Mouse (Mus musculus) naive thymus-derived CD4-positive, alpha-beta T cell, adult 2 months (primary cell): Measurements from ENCODE around the gene Ephb1.

Source experiments
- DNase-seq: peaks from one replicate; pipeline ENCODE4 v3.0.0-alpha.2; 2011; ENCODE audit warnings: low read depth

Ephb1 gene

GRCm38 (mm10) chr9:102352186-102353055 is 2.1 kb downstream of the Ephb1 start:
- no peak for DNase-seq

GRCm38 (mm10) chr9:102351721-102352120 is 2.8 kb downstream of the Ephb1 start:
- no peak for DNase-seq

- DNase-seq: no peak
These were observed 3.3 kb downstream of the Ephb1 start for GRCm38 (mm10) chr9:102351221-102351620.

- DNase-seq: no peak
These were observed 3.8 kb downstream of the Ephb1 start for GRCm38 (mm10) chr9:102350696-102351095.

- DNase-seq: no peak
These were observed 4.4 kb downstream of the Ephb1 start for GRCm38 (mm10) chr9:102350076-102350475.

DNA sequence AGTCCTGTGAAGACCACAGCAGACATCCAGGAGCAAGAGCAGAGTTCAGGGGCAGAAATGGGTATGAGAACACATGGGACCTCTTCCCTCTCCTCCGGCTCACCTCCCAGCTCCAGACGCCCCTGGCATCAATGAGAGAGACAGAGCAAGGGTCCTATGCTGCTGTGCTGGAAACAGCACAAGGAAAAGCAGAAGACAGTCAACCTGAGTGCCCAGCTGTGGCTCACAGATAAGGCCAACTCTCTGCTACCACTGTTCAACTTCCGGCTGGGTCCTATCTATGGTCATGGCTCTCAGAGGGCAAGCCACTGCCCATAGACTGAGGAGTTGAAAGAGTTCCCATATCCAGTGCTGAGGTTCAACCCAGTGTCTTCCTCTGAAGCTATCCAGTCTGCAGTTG is 7.7 kb downstream of the Ephb1 start:
- no peak for DNase-seq

DNA sequence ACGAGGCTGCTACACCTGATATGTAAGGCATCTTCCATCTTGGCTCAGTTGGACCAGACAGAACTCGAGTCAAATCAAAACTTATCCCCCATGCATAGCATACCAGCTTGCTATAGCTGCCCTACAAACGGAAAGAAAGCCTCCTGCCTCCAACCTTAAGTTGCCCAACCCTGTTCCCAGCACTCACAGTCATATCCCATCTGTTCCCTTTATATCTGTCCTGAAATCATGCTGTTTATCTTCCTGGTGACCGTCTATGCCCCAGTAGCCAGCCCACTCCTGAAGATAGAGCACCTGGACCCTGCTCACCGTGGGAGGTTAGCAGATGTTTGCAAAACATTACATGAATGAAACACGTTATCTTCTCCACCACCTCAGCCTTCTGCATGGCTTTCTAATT is 9.0 kb downstream of the Ephb1 start:
- no peak for DNase-seq

- no peak for DNase-seq
These were observed 9.4 kb downstream of the Ephb1 start for GRCm38 (mm10) chr9:102345047-102345446.

- no peak for DNase-seq
These were observed 10.2 kb downstream of the Ephb1 start for GRCm38 (mm10) chr9:102344086-102344930.

DNA sequence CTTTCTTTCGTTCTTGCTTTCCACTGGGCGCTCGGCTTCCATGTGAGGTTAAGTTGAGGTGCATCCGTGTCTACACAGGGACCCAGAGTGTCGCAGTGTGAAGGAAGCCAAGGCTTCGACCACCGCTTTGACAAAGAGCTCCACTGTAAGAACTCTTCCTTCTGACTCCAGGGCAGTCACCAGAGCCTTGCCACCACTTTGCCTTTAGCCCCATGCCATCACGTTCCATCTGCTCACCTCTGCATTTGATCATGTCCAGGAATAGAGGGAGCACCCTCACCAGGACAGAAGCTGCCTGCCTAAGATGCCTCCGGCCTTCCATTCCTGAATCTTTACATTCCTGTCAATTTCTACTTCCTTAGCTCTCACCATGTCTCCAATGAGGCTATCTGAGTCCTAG is 11.4 kb downstream of the Ephb1 start:
- DNase-seq: no peak

DNA sequence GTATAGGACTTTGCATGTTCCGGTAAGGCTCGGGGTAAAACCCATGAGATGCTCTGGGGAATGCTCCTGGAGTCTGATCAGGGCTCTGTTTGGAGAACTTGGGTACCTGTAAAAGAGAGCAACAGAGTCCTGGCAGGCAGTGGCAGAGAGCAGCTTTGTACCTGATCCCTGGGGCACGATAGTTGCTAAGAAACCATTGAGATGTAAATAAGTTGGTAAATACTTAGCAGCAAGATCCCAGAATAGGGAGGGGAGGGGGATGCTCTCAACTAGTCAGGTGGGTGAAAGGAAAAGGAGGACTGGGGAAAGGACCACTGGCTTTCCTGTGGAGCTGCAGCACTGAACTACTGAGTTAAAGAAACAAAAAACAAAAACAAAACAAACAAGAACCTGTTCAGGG is 12.5 kb downstream of the Ephb1 start:
- DNase-seq: no peak

DNA sequence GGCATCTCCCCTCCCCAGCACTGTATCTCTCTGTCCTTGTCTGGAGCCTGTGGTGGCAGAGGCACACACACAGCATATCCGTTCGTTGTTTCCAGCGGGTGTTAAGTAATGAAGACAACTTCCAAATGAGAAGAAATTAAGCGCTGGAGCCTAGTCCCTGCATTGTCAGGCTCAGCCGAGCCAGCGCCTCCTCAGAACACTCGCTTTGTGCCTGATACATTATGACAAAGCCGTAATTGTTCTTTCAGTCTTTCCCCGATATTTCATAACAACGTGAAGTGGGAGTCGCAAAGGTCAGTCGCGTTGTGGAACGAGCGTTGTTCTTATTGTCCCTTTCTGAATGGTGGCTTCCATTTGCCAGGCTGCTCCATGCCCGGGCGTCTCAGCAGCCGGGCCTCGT is 13.7 kb downstream of the Ephb1 start:
- no peak for DNase-seq

DNA sequence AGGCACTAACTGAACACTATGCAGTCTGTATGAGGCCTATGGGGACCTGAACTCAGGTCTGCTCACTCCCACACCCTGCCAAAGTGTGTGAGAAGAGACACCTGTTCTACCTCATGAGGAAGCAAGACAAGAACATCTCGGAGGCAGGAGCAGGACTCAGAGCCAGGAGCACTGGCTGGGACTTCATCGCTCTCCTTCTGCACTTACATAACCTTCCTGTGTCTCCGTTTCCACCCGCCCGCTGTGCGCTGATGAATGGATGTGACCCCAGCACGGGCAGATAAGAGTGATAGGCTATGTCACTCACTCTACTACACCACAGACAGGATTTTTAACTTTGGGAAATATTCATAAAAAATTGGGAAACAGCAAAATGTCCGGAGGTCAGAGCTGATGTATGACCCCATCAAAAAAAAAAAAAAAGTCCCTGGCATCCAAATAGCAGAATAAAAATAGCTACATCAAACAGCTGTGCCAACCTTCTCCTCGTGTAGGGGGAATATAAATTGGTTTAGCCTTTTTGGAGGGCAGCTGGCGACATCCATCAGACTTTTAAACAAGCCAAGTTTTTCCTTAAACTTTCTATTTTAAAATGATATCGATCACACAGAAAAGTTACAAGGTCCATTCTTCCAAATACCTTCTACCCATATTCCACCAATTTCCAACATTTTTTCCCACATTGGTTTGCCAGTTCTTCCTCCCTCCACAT is 18.8 kb downstream of the Ephb1 start:
- DNase-seq: no peak

DNA sequence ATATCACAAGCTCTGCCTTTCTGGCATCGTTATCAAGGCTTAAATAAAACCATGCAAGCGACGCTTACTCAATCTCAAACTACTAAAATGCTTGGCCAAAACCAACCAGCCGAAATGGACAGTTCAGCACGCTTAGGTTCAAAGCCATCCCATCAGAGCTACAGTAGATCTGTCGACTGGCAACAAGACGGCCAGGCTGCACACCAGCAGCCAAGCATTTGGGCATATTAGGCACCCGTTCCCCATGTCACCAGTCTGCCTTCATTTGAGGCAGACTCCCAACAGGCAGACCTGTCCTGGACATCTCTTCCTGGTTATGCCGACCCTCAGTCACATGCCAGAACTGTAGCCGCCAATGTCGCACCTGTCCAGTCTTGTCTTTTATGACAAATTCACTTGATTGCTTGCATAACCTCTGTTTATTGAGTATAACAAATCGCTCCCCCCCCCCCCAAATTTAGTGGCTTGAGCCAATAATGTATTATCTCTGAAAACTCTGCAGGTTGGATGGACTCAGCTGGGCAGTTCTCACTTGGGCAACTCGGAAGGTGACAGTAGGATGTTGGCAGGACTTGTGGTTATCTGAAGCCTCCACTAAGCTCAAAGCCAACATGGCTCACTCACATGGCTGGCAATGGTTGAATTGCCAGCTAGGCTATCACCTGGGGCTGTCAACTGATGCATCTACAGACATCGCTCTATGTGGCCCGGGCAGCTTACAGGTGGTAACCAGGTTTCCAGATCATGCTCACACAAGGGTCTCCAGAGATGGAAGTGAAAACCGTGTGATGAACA is 24.0 kb downstream of the Ephb1 start:
- DNase-seq: no peak

GRCm38 (mm10) chr9:102327625-102328150 is 26.8 kb downstream of the Ephb1 start:
- DNase-seq: no peak

DNA sequence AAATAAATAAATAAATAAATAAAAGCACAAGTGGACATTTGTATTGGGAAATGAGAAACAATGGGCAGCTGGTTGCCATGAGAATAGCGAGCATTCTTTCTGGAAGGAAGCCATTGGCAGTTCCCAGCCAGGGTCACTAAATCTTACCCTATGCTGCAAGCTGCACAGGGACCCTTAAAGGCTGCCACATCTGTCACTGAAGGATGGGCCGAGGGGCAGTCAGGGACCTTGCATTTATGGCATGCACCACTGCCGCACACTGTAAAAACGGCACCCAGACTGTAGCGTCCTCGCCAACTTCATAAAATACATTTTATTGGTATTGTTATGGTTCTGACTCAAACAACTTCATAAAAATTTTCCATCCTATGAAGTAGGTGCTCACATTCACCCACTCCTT is 39.1 kb downstream of the Ephb1 start:
- DNase-seq: no peak

DNA sequence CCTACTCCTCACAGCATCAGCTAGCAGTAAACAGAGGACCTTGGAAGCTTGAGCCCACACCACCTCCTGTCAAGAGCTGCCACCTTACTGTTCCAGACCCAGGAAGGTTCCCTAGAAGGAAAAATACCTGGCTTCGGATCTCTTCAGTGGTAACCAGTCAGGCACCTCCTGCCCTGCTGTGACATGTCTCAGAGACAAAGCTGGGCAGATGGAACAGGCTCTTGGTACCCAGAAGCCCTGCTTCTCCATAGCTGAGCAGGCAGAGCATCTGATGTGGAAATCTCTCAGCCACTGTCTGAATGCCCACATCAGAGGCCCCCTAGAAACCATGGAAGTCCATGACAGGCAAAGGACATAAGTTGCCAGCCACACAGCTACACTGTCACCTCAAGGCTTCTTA is 39.7 kb downstream of the Ephb1 start:
- DNase-seq: no peak

DNA sequence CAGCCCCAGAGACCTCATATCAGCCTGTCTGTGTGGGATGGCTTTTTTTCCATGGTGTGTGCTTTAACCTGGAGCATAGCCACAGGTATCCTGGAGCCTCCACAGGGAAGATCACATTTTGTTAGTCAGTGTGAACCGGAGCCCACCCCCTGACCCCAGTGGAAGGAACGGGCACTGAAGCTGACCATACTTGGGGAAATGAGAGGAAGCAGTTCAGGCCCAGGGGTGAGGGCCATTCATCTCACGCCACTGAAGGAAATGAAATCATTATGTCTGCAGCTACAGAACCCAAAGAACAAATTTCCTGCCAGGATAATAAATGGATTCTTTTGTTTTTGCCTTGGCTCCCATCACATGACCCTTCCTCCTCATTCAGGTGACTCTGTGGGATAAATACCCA is 44.1 kb downstream of the Ephb1 start:
- no peak for DNase-seq

DNA sequence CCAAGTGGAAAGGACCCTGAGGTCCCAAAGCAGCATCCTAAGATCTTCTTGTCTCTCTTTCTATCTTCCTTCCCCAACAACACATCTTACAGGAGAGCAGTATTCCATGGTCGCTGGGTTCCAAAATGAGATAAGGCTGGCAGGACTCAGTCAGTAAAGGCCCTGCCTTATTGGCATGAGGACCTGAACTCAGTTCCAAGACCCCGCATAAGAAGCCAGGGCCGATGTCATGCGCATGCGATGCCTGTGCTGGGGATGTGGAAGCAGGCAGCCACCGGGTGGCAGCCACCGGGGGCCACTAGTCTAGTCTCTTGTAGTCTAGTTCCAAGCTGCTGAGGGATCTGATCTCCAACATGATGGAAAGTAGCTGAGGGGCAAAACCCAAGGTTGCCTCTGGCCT is 45.2 kb downstream of the Ephb1 start:
- DNase-seq: no peak

GRCm38 (mm10) chr9:102307656-102308055 is 46.8 kb downstream of the Ephb1 start:
- no peak for DNase-seq

- no peak for DNase-seq
These were observed 47.7 kb downstream of the Ephb1 start for GRCm38 (mm10) chr9:102306645-102307415.
